Mouse (Mus musculus) CD4-positive, CD25-positive, alpha-beta regulatory T cell, adult 2 months (primary cell): Measurements from ENCODE around the gene Prss33.

ENCODE experiments used
- DNase-seq: peaks from one replicate; pipeline ENCODE4 v3.0.0-alpha.2; 2012; ENCODE audit warnings: low read depth, low spot score

Prss33 gene

DNA sequence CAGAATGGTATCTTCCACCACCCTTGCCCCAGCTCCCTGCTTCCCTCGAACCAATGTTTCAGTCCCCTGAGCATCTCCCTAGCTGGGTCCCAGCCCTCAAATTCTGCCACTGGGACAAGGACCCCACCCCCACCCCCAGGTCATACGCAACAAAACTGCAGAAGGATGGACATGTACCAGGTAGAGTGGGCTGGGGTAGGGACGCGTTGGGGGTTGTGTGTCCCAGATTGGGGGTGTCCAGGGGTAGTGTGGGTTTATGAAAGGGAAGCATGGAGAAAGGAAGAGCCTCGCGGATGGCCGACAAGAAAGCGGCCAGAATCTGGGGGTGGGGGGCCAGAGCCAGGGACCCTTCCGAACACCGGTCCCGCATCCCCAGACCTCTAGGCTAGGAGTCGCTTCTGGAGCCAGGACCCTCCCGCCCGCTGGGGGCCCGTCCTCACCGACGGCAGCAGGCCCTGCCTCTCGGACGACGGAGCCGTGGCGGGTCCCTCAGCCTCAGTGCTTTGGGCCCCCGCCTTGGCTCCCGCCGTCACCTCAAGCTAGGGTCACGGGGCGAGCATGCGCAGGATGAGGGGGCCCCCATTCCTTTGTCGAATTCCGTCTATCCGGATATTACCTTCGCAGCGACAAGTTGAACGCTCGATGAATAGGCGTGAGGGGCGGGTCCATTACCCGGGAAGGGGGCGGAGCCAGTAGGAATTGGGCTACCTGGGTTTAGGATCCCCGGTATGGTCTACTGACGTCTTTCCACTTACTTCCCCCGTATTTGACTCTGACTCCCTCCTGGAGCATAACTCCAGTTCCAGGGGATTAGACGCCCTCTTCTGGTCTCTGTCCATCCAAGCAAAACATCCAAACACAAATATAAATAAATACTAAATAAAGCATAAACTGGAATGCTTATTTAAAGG lies 50.0 kb downstream of the Prss33 start, which contains the start of gene Flywch2:
Flywch2 (minus strand) TSS at position 521 of the 911 bp plus-strand sequence.
- peak; percentile 86 for DNase-seq

DNA sequence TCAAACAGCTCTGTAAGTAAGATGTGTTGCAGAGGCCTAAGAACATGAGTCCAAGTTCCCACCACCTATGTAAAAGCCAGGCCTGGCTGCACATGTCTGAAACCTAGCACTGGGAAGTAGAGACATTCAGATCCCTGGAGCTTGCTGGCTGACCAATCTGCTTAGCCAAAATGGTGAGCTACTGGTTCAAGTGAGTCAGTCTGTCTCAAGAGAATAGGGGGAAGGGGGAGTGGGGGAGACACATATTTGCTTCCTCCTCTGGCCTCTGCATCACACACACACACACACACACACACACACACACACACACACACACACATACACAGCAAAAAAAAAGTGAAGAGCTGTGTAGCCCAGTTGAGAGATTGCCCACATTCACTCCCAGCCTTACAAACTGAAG lies 52.5 kb downstream of the Prss33 start:
- no peak for DNase-seq
